Mouse (Mus musculus): ENCODE measurements at regions not wholly inside any gene's neighbourhood (a gene's known extent, or its start where the extent isn't known, plus 50 kb on each side); places are given as distances from the start of the nearest gene placed in this dataset.

DNA sequence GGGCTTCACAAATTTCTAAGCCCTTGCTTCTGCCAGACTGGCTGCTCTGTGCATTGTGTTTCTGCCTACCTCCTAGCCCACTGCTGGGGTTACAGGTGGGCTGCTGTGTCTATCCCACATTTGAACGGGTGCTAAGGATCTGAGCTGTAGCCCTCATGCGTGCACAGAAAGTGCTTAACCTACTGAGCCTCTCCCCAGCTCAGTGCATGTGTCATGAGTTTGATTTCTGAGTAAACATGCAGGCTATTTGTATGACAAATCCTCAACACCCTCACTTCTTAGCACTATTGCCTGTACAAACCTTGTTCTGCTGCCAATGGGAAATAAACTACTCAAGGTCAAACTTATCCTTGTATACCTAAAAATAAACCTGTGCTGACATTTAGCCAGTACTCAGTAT is 163.9 kb upstream of the Clnk start:
- Histone ChIP-seq H3K4me3 (ENCODE audit: insufficient read depth, low read length) (no peak overlapping the region), H3K27ac (ENCODE audit: insufficient read depth, low read length) (no peak overlapping the region), H3K4me1 (ENCODE audit: control insufficient read depth, insufficient read depth, low read length) (no peaks in the 10 kb centered on the region)
- TF ChIP-seq POLR2A (IDR thresholded peaks at IDR 0.05; ENCODE audit: extremely low read depth, insufficient read depth, low read length): no peak
- TF ChIP-seq CTCF (IDR thresholded peaks at IDR 0.05; ENCODE audit: extremely low read depth, insufficient read depth, low read length): no peak

DNA sequence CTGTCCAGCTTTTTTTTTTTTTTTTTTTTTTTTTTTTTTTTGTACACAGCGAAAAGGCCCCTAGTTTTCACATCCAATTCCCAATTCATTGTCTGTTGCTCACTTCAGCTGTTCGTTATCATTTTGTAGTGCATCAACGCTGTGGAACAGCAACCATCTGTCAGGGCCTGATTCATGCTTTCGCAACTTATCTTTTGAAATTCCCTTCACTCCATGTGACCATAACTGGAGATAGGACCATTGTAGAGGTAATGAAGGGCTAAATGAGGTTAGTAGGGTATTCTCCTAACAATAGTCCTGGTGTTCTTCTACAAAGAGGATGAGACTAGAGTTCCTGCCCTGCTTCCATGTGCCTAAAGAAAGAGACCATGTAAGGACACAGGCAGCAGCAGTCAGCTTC is 146.6 kb upstream of the Clnk start:
- H3K4me1 ChIP-seq (ENCODE audit: control insufficient read depth, insufficient read depth, low read length): no peaks in the 10 kb centered on the region

DNA sequence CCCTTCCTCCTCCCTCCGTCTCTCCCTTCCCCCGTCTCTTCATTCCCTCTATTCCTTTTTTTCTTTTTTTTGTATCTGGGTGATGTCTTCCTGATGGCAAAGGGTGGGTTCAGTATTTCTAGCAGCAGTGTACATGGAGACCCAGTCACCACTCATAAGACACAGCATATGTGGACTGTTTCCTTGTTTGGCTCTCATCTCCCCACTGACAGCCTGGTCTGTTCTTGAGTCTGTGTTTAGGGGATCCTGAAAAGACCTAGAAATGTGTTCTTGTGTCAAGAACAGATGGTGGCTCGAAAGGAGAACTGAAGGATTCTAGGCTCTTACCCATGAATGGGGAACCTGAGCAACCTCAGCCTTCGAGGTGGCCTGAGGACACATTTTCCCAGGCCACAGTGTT is 124.0 kb upstream of the Clnk start:
- H3K4me1 ChIP-seq (ENCODE audit: control insufficient read depth, insufficient read depth, low read length): no peaks in the 10 kb centered on the region
- TF ChIP-seq CTCF (IDR thresholded peaks at IDR 0.05; ENCODE audit: extremely low read depth, insufficient read depth, low read length): no peak
- no peak overlapping the region for H3K27ac ChIP-seq (ENCODE audit: insufficient read depth, low read length)
- H3K4me3 ChIP-seq (ENCODE audit: insufficient read depth, low read length): no peak overlapping the region

More for the DNA sequence above, 146.6 kb upstream of the Clnk start:
- no peak for TF ChIP-seq POLR2A (IDR thresholded peaks at IDR 0.05; ENCODE audit: extremely low read depth, insufficient read depth, low read length)
- Histone ChIP-seq H3K27ac (ENCODE audit: insufficient read depth, low read length) (no peak overlapping the region), H3K4me3 (ENCODE audit: insufficient read depth, low read length) (no peak overlapping the region)

DNA sequence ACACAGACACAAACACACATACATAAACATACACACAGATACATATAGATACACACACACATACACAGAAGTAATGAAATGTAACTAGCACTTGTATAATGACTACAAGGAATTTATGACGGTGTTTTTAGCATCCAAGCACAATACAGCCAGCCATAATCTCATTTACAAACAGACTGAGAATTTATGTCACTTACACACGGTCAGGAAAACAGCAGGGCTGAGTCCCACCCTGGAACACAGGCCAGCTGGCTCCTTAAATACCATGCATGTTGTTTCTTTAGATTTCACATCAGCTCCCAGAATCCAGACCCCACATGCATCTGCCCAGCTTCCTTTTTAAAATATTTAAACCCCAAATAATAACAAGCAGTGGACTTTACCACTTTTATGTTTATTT is 123.1 kb upstream of the Clnk start:
- H3K27ac ChIP-seq (ENCODE audit: insufficient read depth, low read length): no peak overlapping the region
- H3K4me1 ChIP-seq (ENCODE audit: control insufficient read depth, insufficient read depth, low read length): no peaks in the 10 kb centered on the region
- H3K4me3 ChIP-seq (ENCODE audit: insufficient read depth, low read length): no peak overlapping the region
- TF ChIP-seq POLR2A (IDR thresholded peaks at IDR 0.05; ENCODE audit: extremely low read depth, insufficient read depth, low read length) (no peak), CTCF (IDR thresholded peaks at IDR 0.05; ENCODE audit: extremely low read depth, insufficient read depth, low read length) (no peak)

DNA sequence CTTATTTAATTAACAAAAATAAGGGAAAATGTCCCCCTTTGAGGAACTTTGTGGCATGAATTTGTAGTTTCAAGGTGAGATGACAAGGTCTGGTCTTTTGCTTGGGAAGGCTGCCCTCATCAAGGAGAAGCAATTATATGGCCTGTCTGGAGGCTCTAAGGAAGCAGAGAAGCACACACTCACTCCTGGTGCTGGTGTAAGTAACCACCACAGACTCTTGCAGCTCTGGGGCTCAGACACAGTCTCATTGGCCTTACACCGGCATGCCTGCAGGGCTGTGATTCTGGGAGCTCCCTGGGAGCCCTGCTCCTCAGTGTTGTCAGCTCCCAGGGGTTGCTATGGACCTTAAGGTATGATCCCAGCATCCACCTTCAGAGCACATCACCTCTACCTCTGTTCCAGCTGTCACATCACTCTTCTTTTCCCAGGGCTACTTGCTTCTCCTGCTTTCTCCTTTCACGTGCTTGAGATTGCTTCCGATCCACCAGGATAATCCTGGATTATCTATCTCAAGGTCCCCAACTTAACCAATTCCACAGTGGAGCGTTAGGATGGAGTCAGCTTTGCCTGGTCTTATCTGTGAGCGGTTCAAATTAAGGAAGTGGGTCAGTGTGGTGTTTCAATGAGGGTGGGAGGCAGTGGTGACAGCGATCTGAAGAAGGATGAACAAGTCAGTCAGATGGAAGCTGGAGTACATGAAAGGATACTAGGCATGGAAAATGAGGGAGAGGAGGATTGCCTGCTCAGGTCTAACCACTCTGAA is 96.0 kb upstream of the Clnk start:
- Histone ChIP-seq H3K4me3 (ENCODE audit: insufficient read depth, low read length) (no peak overlapping the region), H3K27ac (ENCODE audit: insufficient read depth, low read length) (no peak overlapping the region), H3K4me1 (ENCODE audit: control insufficient read depth, insufficient read depth, low read length) (no peaks in the 10 kb centered on the region)
- TF ChIP-seq CTCF (IDR thresholded peaks at IDR 0.05; ENCODE audit: extremely low read depth, insufficient read depth, low read length) (no peak), POLR2A (IDR thresholded peaks at IDR 0.05; ENCODE audit: extremely low read depth, insufficient read depth, low read length) (no peak)

DNA sequence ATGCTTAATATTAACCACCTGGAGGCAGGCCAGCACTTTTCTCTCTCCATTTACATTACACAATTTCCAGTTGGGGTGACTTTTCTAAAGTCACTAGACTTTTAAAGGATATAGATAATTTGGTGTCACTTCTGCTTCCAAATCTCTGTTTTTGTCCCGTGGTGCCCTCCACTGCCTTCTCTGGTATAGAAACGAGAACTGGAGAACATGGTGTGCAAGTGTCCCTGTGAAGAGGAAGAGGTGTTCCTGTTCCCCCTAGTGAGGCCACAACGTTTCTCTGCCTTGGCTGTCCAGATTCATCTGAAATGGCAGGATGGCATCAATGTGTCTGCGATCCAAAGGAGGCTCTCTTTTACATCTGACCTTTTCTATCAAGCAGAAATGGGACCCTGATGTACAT is 93.9 kb upstream of the Clnk start:
- Histone ChIP-seq H3K4me1 (ENCODE audit: control insufficient read depth, insufficient read depth, low read length) (no peaks in the 10 kb centered on the region), H3K27ac (ENCODE audit: insufficient read depth, low read length) (no peak overlapping the region), H3K4me3 (ENCODE audit: insufficient read depth, low read length) (no peak overlapping the region)
- TF ChIP-seq CTCF (IDR thresholded peaks at IDR 0.05; ENCODE audit: extremely low read depth, insufficient read depth, low read length) (no peak), POLR2A (IDR thresholded peaks at IDR 0.05; ENCODE audit: extremely low read depth, insufficient read depth, low read length) (no peak)

DNA sequence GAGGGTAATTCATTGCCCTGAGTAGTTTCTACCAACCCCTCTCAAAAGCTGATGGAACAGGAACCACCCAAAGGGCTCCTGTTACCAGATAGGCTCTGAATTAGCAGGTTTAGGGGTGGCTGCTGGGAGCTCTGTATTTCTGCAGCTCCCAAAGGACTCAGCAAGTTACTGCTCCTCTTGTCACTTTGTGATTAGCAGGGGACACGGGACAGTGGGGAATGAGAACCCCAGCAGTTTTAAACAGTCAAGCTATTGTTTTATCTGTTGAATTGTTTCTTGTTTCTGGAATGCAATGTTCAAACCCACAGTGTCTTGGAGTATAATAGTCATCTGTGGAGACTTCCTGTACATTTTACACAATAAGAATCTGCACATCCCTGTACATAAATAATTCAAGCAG is 90.4 kb upstream of the Clnk start:
- TF ChIP-seq CTCF (IDR thresholded peaks at IDR 0.05; ENCODE audit: extremely low read depth, insufficient read depth, low read length): no peak
- TF ChIP-seq POLR2A (IDR thresholded peaks at IDR 0.05; ENCODE audit: extremely low read depth, insufficient read depth, low read length): no peak
- no peak overlapping the region for H3K4me3 ChIP-seq (ENCODE audit: insufficient read depth, low read length)
- H3K4me1 ChIP-seq (ENCODE audit: control insufficient read depth, insufficient read depth, low read length): no peaks in the 10 kb centered on the region
- peak overlapping the region; percentile 65; the same call in 1 of the 2 replicates for H3K27ac ChIP-seq (ENCODE audit: insufficient read depth, low read length)

DNA sequence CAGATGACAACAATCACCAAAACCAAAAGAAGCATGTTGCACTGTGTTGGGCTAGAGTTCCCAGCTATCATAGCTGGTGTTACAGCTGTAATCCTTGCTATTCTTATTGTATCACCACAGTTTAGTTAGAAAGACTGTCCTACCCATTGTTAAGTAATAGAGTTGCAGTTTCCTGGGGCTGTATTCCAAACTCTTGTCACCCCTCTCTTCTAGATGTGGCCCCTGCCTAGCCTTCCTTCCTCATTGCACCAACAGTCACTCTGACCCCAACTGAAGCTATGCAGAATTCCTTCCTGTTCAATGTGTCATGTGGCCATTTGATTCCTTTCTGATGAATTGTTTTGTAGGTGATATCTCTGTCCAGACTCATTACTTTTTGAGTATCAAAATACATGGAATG is 87.8 kb upstream of the Clnk start:
- TF ChIP-seq CTCF (IDR thresholded peaks at IDR 0.05; ENCODE audit: extremely low read depth, insufficient read depth, low read length) (no peak), POLR2A (IDR thresholded peaks at IDR 0.05; ENCODE audit: extremely low read depth, insufficient read depth, low read length) (no peak)
- H3K4me1 ChIP-seq (ENCODE audit: control insufficient read depth, insufficient read depth, low read length): no peaks in the 10 kb centered on the region
- no peak overlapping the region for H3K27ac ChIP-seq (ENCODE audit: insufficient read depth, low read length)

DNA sequence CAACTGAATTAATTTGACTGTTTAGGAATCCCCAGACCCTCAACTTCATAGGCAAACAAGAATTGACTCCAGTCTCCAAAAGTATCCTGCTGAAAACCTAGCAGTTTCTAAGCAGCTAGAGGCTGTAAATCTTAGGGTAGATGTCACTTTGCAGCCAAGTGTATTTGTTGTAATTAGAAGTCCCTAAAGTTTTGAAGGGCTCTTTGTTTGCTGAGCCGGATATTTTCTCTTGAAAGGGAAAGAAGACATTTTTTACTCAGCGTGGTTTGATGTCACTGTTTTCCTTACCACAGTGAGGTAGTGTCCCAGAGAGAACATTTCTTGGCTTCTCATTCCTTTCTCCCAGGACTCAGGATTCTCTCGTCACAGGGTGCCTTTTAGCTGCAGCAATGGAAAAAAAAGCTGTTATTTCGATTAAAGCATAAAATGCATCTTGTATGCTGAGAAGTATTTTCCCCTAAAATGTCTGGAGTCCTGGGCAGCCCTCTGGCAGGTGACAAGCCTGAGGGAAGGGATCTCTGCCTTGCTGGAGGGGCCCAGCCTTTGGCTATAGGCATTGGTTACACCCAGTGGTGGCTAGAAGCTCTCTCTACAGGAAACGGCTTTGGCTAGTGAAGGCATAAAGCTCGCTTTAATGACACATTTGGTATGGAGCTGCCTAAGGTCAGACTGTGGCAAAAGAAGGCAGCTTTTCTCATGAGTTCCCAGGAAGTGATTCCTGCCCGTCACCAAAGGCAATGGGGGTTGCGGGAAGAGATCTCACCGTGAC is 74.1 kb upstream of the Clnk start:
- no peak overlapping the region for H3K27ac ChIP-seq (ENCODE audit: insufficient read depth, low read length)
- TF ChIP-seq POLR2A (IDR thresholded peaks at IDR 0.05; ENCODE audit: extremely low read depth, insufficient read depth, low read length) (no peak), CTCF (IDR thresholded peaks at IDR 0.05; ENCODE audit: extremely low read depth, insufficient read depth, low read length) (no peak)
- 0 out of 2 replicates have a peak, but pooled peaks cover 1% of the 10 kb centered on the region for H3K4me1 ChIP-seq (ENCODE audit: control insufficient read depth, insufficient read depth, low read length)
- H3K4me3 ChIP-seq (ENCODE audit: insufficient read depth, low read length): no peak overlapping the region

More for the DNA sequence above, 87.8 kb upstream of the Clnk start:
- no peak overlapping the region for H3K4me3 ChIP-seq (ENCODE audit: insufficient read depth, low read length)

Measured in cortical plate, adult 2 months (tissue).